Mouse (Mus musculus): ENCODE results near the gene Ptpn3. TPM values are rescaled to one million over a fixed set of nuclear protein-coding genes. Genes with fewer than 3 reads are reported as not detected.

Gene Ptpn3
- polyA plus RNA-seq, 1 experiment from 2014 or later, result 4.4 TPM

DNA sequence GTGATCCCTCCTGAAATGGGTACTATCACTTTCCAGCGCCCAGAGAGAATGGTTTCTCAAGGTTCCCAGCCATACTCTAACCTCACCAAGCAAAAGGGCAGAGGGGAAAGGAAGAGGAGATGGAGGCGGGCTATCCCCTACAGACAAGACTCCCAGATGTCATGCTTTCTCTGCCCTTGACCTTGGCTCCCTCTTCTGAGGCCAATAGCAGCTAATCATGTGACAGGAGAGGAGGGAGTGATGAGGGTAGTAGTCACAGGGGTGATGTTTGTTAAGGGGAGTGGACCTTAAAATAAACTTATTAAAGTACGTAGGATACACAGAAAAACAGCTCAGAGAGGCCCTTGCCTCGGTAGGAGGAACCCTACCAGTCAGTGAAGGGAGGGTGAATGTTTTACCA lies 6.1 kb upstream of the Ptpn3 start:
- Histone ChIP-seq H3K36me3 (ENCODE audit: insufficient read depth) (no peaks in the 10 kb centered on the region), H3K27me3 (ENCODE audit: insufficient read depth, low read length) (no peaks in the 10 kb centered on the region), H3K4me3 (ENCODE audit: low read depth, low read length) (no peak overlapping the region), H3K27ac (ENCODE audit: low read depth) (no peak overlapping the region), H3K9me3 (ENCODE audit: low read depth, low read length) (no peaks in the 10 kb centered on the region), H3K4me1 (ENCODE audit: insufficient read depth) (0 out of 2 replicates have a peak, but pooled peaks cover 6% of the 10 kb centered on the region), H3K9ac (no peak overlapping the region), H3K4me2 (no peak overlapping the region)
- ATAC-seq (ENCODE audit: insufficient read depth) (no peak), DNase-seq (no peak)
- TF ChIP-seq CTCF (IDR thresholded peaks at IDR 0.05; ENCODE audit: low read depth), result no peak
- 68% methylated on average over 4 of the region's 4 CpGs for WGBS

DNA sequence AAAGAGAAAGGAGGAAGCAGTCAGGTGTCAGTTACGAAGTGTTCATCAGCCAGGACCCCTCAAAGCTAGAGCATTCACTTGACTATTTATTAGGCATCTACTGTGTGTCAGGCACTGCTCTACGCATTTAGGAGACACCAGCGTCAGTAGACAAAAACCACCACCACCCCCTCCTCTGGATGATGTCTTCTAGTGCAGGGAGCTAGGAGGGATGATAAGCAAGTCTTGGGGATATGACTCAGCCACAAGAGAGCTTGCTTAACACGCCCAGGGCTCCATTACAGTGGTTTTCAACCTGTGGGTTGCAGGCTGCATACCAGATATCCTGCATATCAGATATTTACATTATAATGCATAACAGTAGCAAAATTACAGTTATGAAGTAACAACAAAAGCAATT lies 4.6 kb upstream of the Ptpn3 start:
- Histone ChIP-seq H3K4me2 (no peak overlapping the region), H3K4me1 (ENCODE audit: insufficient read depth) (0 out of 2 replicates have a peak, but pooled peaks cover 6% of the 10 kb centered on the region), H3K27ac (ENCODE audit: low read depth) (no peak overlapping the region), H3K9me3 (ENCODE audit: low read depth, low read length) (no peaks in the 10 kb centered on the region), H3K4me3 (ENCODE audit: low read depth, low read length) (no peak overlapping the region), H3K36me3 (ENCODE audit: insufficient read depth) (no peaks in the 10 kb centered on the region), H3K9ac (no peak overlapping the region), H3K27me3 (ENCODE audit: insufficient read depth, low read length) (no peaks in the 10 kb centered on the region)
- TF ChIP-seq CTCF (IDR thresholded peaks at IDR 0.05; ENCODE audit: low read depth), result no peak
- WGBS, result 83% methylated on average over 4 of the region's 4 CpGs
- ATAC-seq (ENCODE audit: insufficient read depth), result no peak
- DNase-seq, result no peak

DNA sequence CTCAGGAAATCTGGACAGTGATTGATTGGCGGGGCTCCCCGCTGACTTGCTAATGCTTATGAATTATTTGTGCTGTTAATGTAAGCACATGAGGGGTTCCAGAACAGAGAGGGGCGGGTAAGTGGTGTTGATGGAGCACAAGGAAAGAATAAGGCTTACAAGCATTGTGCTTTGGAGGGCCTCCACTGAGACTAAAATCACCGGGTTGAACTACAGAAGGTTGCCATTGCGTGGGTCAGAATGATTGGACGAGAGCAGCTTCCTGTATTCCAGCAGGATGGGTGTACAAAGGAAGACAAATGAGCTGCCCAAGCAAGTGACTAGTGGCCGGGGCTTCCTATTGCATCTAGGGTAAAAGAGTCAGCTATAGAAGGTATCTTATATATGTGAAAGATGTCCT lies 4.0 kb upstream of the Ptpn3 start:
- no peak overlapping the region for H3K4me2 ChIP-seq
- ATAC-seq (ENCODE audit: insufficient read depth) (no peak), DNase-seq (peak; percentile 12)
- TF ChIP-seq CTCF (IDR thresholded peaks at IDR 0.05; ENCODE audit: low read depth), result no peak
- no peaks in the 10 kb centered on the region for H3K36me3 ChIP-seq (ENCODE audit: insufficient read depth)
- no peak overlapping the region for H3K27ac ChIP-seq (ENCODE audit: low read depth)
- H3K9ac ChIP-seq, result no peak overlapping the region
- no peak overlapping the region for H3K4me3 ChIP-seq (ENCODE audit: low read depth, low read length)
- 45% methylated on average over 7 of the region's 7 CpGs for WGBS
- peaks cover 8% of the 10 kb centered on the region; the same call in 1 of the 2 replicates for H3K4me1 ChIP-seq (ENCODE audit: insufficient read depth)
- H3K27me3 ChIP-seq (ENCODE audit: insufficient read depth, low read length), result peaks cover 3% of the 10 kb centered on the region; the same call in 1 of the 2 replicates
- no peaks in the 10 kb centered on the region for H3K9me3 ChIP-seq (ENCODE audit: low read depth, low read length)

- WGBS, result under 1% methylated on average over 37 of the region's 37 CpGs
- no peak for ATAC-seq (ENCODE audit: insufficient read depth)
- H3K4me1 ChIP-seq (ENCODE audit: insufficient read depth), result peaks cover 5% of the 10 kb centered on the region; the same call in 1 of the 2 replicates
Observed at GRCm38 (mm10) chr4:57300469-57301409, 898 bp downstream of the Ptpn3 start.

GRCm38 (mm10) chr4:57299701-57300468 lies 1.8 kb downstream of the Ptpn3 start:
- peaks cover 11% of the 10 kb centered on the region; the same call in 1 of the 2 replicates for H3K27me3 ChIP-seq (ENCODE audit: insufficient read depth, low read length)
- under 1% methylated on average over 89 of the region's 97 CpGs for WGBS

More at GRCm38 (mm10) chr4:57300469-57301409, 898 bp downstream of the Ptpn3 start:
- Histone ChIP-seq H3K4me2 (peak overlapping the region; percentile 90), H3K27ac (ENCODE audit: low read depth) (peak overlapping the region; percentile 81; the same call in 1 of the 2 replicates), H3K36me3 (ENCODE audit: insufficient read depth) (no peaks in the 10 kb centered on the region), H3K9ac (peak overlapping the region; percentile 80), H3K27me3 (ENCODE audit: insufficient read depth, low read length) (peaks cover 11% of the 10 kb centered on the region; the same call in 1 of the 2 replicates), H3K4me3 (ENCODE audit: low read depth, low read length) (peak overlapping the region; percentile 79), H3K9me3 (ENCODE audit: low read depth, low read length) (no peaks in the 10 kb centered on the region)
- peak; percentile 11; the same call in 1 of the 2 replicates for TF ChIP-seq CTCF (IDR thresholded peaks at IDR 0.05; ENCODE audit: low read depth)
- peak; percentile 35 for DNase-seq

DNA sequence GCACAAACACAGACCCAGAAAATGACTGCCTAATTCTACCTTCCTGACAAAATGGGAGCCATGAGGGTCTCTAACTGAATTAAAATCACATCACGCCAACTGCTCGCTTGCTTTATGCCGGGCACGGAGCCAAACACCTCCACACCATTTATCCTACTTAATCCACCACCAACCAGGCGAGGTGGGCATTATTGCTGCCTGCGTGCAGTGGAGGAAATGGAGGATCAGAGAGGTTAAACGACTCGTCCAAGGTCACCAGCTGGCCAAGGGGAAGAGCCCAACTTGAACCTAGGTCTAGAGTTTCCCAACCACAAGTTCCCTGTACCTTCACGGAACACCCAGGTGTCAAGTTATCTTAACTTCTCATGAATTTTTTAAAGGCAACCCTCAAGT lies 2.3 kb downstream of the Ptpn3 start:
- no peak for TF ChIP-seq CTCF (IDR thresholded peaks at IDR 0.05; ENCODE audit: low read depth)
- H3K4me1 ChIP-seq (ENCODE audit: insufficient read depth), result peaks cover 10% of the 10 kb centered on the region
- H3K9me3 ChIP-seq (ENCODE audit: low read depth, low read length), result no peaks in the 10 kb centered on the region
- H3K27me3 ChIP-seq (ENCODE audit: insufficient read depth, low read length), result peaks cover 11% of the 10 kb centered on the region; the same call in 1 of the 2 replicates
- WGBS, result 4% methylated on average over 9 of the region's 9 CpGs
- peak overlapping the region; percentile 79 for H3K4me3 ChIP-seq (ENCODE audit: low read depth, low read length)
- peak overlapping the region; percentile 90 for H3K4me2 ChIP-seq
- no peak overlapping the region for H3K27ac ChIP-seq (ENCODE audit: low read depth)
- H3K36me3 ChIP-seq (ENCODE audit: insufficient read depth), result no peaks in the 10 kb centered on the region
- ATAC-seq (ENCODE audit: insufficient read depth) (no peak), DNase-seq (peak; percentile 41)
- peak overlapping the region; percentile 80 for H3K9ac ChIP-seq

More at GRCm38 (mm10) chr4:57299701-57300468, 1.8 kb downstream of the Ptpn3 start:
- Histone ChIP-seq H3K4me1 (ENCODE audit: insufficient read depth) (peaks cover 8% of the 10 kb centered on the region), H3K36me3 (ENCODE audit: insufficient read depth) (no peaks in the 10 kb centered on the region), H3K9me3 (ENCODE audit: low read depth, low read length) (no peaks in the 10 kb centered on the region), H3K4me2 (peak overlapping the region; percentile 90), H3K4me3 (ENCODE audit: low read depth, low read length) (peak overlapping the region; percentile 79), H3K27ac (ENCODE audit: low read depth) (no peak overlapping the region), H3K9ac (peak overlapping the region; percentile 80)
- ATAC-seq (ENCODE audit: insufficient read depth), result peak; percentile 45
- DNase-seq, result peak; percentile 73
- TF ChIP-seq CTCF (IDR thresholded peaks at IDR 0.05; ENCODE audit: low read depth), result peak; percentile 31; the same call in 1 of the 2 replicates

Data from lung, embryonic 14.5 days (tissue).